Mouse (Mus musculus) left cerebral cortex, postnatal 14 days (tissue): Measurements from ENCODE around the gene Vps8. TPM values are rescaled to one million over a fixed set of nuclear protein-coding genes. Genes with fewer than 3 reads are reported as not detected.

Experiments
- DNase-seq, 2 experiments: peaks; one replicate each; pipeline ENCODE4 v3.0.0; 2021 to 2022; ENCODE audit warnings: low spot score in 2 of 2, mixed read lengths in 1 of 2
- intact Hi-C: fragments of 180-260 bp; cut with DNase I; formaldehyde crosslinking; loops from one replicate; pipeline ENCODE4 v1.15.1; 2025
- total RNA-seq, 2 experiments: library from RNA; stranded (reverse); gene quantifications; 2 replicates each; pipeline ENCODE4 v1.2.3; 2021

The Vps8 gene
- total RNA-seq, 2 experiments from 2014 or later: 52.3 to 53.1 TPM

DNA sequence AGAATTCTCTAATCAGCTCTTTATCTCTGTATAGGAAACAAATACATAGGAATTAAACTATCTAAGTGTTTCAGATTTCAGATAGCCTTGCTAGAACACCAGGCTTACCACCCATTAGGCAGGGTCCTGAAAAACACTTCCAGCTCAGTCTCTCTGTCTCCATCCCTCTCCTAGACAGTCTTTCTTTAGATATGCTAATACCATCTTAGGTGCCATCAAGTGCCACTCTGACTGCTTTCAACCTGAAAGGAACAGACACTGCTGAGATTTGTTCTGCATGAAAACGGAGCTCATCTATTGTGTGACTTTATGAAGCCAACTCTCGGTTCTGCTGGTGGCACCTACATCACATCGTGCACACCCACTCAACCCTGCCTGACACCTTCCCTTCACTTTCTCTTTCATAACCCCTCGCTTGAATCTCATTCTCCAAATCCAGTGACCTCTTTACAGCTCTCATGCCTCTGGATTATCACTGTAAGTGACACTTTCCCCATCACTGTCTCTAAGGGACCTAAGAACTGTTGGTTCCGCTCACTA, 267.4 kb downstream of the Vps8 start:
- intact Hi-C loops: loop anchor here (5.0 kb wide), 1 partner anchor 38 kb away; no protein-coding TSS in a partner anchor
- DNase-seq: peak in 1 of 2 experiments; percentile 25

DNA sequence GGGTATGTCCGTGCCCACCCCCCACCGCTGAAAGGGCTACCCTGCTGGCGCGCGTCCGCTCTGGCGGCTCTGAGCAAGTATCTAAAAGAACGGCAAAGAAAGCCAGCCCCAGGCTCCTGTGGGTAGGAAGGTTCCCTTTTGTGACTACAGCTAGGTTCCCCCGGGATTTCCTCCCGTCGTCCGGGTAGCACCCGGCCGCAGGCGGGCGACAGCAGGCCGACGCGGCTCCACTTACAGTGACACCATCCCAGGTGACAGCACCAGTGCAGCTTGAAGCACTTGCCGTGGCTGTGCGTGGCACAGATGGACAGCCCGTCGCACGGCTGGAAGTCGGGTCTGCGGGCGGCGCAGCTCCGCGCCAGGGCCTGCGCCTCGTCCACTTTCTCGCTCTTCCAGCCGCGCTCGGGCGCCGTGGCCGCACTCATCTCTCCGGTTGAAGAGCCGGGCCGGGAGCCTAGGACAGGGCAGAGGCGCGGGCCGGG, 271.1 kb downstream of the Vps8 start:
- DNase-seq: peak; percentile 47 to 55
- intact Hi-C loops: loop anchor here (5.0 kb wide), 1 partner anchor 42 kb away; no protein-coding TSS in a partner anchor

Other genes with a start within 250 kb of the Vps8 start
- 10 to 100 TPM; 31.4 to 35.5 TPM for gene Ephb3, start 218.4 kb upstream of the Vps8 start, total RNA-seq